Mouse (Mus musculus) ovary, postnatal 10 days (tissue): ENCODE results near the gene Rpl32.

Source experiments
- DNase-seq: peaks from one replicate; pipeline ENCODE4 v3.0.0; 2022; ENCODE audit warnings: low spot score

Gene Rpl32

DNA sequence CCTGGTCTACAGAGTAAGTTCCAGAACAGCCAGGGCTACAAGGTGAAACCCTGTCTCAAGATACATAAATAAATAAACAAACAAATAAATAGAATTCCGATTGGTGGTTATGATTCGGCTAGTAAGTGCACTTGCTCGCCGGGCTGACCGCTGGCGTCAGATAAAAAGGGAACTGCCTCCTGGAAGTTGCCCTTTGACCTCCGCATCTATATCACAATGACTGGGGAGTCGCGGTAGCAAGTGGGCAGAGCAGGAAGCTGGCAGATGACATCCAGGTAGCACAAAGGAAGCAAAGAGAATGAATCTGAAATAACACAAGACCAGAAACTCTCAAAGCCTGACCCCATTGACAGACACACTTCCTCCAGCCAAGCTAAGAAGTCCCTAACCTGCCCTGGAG is 41.2 kb downstream of the Rpl32 start:
- DNase-seq, result no peak

DNA sequence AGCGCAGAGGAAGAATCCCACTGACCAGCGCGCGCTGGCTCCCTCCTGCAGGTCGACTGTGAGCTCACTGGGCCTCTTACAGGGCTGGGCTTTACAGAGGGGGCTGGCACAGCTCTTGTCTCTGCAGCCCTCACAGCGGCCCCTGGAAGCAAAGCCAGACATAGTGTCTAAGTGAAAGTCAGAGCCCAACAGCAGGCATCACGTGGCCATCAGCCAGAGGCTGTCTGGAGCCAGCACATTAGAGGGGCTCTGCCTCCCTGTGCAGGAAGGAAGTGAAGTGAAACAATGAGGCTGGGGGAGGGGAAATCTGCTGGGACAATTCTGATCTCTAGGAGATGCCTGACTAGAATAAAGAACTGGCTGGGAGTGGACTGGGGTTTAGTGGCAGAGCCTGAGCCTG is 44.4 kb downstream of the Rpl32 start:
- DNase-seq, result peak; percentile 20

DNA sequence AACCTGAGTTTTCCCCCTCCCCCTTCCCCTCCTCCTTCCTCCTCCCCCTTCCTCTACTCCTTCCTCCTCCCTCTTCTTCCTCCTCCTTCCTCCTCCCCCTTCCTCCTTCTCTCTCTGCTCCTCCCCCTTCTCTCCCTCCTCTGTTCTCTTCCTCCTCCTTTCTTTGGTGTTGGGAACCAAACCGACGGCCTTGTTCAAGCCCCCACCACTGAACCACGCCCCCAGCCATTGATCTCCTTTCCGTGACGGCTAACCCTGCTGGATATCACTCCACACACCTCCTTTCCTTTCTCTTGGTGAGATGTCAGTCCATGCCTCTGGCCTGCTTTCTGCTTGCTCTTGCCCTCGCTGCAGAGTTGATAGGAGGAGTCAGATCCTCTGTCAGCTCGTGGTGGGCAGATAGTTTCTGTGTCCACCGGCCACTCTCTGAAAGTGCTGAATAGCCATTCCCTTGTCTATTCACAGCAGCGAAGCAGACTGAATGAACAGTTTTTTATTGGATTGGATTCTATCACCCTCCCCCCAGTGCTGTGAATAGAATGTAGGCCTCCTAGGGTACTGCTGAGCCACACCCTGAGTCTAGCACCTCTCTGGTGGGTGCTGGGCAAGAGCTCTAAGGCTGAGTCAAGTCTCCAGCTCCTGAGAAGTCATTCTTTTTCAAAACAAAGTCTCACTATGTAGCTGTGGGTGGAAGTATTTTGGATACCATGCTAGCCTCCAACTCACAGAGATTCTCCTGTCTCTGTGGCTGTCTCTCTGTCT is 46.4 kb downstream of the Rpl32 start, which contains the start of gene Tmem40:
Tmem40 (minus strand) TSS at position 416 of the 762 bp plus-strand sequence.
- DNase-seq, result no peak

DNA sequence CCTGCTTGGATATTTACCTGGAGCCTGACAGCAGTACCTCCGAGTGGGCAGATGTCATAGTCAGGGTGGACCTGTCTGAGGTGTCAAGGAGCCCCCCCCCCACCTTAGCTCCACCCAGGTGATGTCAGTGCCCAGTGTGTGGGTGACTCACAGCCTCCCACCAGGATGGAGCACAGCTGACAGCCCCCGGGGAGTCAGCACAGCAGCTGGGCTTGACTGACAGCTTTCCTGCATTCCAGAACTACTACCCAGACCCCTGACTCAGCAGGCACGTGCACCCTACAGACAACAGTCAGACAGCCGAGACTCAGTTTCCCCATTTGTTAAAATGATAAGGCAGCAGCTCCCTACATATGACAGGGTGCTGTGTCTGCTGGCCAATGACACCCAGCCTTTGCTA is 47.6 kb downstream of the Rpl32 start:
- no peak for DNase-seq

DNA sequence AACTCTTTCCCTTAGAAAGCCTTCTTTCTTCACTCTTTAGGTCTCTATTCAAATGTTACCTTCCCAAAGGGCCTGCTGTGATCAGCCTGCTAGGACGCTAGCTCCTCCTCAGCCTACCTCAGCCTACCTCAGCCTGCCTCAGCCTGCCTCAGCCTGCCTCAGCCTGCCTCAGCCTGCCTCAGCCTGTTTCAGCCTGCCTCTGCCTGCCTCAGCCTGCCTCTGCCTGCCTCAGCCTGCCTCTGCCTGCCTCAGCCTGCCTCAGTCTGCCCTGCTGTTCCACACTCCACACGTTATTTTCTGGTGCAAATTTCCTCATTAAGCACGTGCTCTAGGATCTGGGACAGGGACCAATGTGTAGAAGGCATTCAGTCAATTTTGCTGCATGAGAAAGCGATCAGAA is 48.4 kb downstream of the Rpl32 start:
- DNase-seq, result no peak

DNA sequence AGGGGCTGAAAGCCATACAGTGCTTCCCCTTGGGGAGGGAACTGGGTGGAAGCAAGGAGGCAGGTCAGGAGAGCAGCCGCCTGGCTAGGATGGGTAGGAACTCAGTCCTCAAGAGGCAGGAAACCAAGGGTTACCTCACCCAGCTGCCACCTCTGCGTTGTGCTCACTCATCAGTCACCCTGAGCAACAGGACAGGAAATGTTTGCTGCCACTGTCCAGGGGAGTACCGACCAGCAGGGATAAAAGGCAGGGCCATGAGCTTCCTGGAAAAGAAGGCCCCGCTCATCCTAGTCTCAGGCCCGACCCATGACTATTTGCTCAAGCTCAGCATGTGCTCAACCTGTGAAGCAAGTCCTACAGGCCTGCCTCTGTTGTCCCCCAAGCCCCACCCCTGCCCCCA is 49.1 kb downstream of the Rpl32 start:
- no peak for DNase-seq

DNA sequence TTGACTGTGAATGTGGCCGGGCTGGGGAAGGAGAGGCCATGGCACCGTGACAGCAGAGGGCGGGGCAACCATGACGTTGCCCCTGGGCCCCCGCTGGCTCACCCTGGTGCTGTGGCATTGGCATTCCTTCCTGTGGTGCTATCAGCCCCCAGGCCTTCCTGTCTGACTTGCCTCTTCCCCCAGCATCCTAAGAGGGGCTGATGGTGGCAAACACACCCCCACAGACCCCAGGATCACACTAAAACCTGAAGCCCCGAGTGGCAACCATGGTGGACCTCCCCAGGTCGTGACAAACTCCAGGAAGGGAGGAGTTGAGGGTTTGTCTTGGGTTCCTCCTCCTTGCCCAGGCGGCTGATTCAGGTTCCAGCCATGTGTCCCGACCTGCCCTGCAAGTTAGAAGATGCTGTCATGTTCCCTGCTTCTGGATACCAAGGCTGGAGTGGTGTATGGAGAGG is 49.5 kb downstream of the Rpl32 start:
- no peak for DNase-seq

DNA sequence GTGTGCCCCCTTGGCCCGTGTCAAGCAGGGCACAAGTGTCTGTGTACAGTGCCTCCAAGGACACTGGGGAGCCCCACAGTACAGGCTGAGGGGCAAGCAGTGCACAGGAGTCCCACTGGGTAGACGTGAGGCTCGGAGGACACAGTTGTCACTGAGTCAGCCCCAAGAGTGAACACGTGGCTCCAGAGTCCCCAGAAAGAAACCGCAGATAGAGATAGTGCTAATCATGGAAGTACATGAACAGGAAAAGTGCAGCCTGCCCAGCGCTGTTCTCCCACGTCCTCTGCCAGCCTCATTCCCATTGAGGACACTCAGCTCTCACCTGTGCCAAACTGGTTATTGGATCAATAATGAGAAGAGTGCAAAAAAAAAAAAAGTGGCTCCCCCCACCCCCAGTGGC is 53.0 kb downstream of the Rpl32 start:
- DNase-seq, result no peak
